Mouse (Mus musculus) neural tube, embryonic 13.5 days (tissue): ENCODE data around the gene Cyp4f37. TPM values are rescaled to one million over a fixed set of nuclear protein-coding genes. Genes with fewer than 3 reads are reported as not detected.

ENCODE experiments used
- polyA plus RNA-seq: library from polyadenylated mRNA; unstranded; fragments of >200 nt; fragmentation: Nextera tagmentation; extraction: Ambion mirVana; gene quantifications from 2 replicates; pipeline ENCODE4 v1.2.1, GENCODE M21; 2015

Cyp4f37 gene
- polyA plus RNA-seq, 1 experiment from 2014 or later, result 0.53 TPM

Other genes starting within 250 kb of the Cyp4f37 start
- 33.2 and 39.8 TPM in 2 replicates for gene Wiz, start 231.9 kb upstream of the Cyp4f37 start, polyA plus RNA-seq
- 0.54 and 0.71 TPM in 2 replicates for gene Rasal3, start 217.7 kb upstream of the Cyp4f37 start, polyA plus RNA-seq
- gene Pglyrp2, start 197.1 kb upstream of the Cyp4f37 start, polyA plus RNA-seq, result not detected in 2 replicates
- gene Cyp4f39, start 168.6 kb upstream of the Cyp4f37 start, polyA plus RNA-seq, result 0.45 and 0.55 TPM in 2 replicates
- gene Cyp4f17, start 115.3 kb upstream of the Cyp4f37 start, polyA plus RNA-seq, result 11.5 and 12.1 TPM in 2 replicates
- gene Cyp4f16, start 84.8 kb upstream of the Cyp4f37 start, polyA plus RNA-seq, result 25.2 and 28.4 TPM in 2 replicates
- gene Cyp4f40, start 37.6 kb downstream of the Cyp4f37 start, polyA plus RNA-seq, result not detected in 2 replicates
- gene Cyp4f15, start 64.3 kb downstream of the Cyp4f37 start, polyA plus RNA-seq, result 1.0 and 1.6 TPM in 2 replicates
- gene Zfp871, start 167.0 kb downstream of the Cyp4f37 start, polyA plus RNA-seq, result 24.3 and 28.1 TPM in 2 replicates
- gene Zfp811, start 188.6 kb downstream of the Cyp4f37 start, polyA plus RNA-seq, result 48.7 and 55.0 TPM in 2 replicates
- gene Zfp799, start 209.0 kb downstream of the Cyp4f37 start, polyA plus RNA-seq, result 18.4 and 18.8 TPM in 2 replicates